Mouse (Mus musculus) forebrain, embryonic 14.5 days (tissue): ENCODE results near the gene Cyb5d2. TPM values are rescaled to one million over a fixed set of nuclear protein-coding genes. Genes with fewer than 3 reads are reported as not detected.

Experiments used
- ATAC-seq: fragments of 200-750 bp; cut with Nextera tagmentation; 2 replicates; pipeline ENCODE4 v1.8.0; 2017; ENCODE audit warnings: mild to moderate bottlenecking, moderate library complexity
- DNase-seq: peaks from one replicate; pipeline ENCODE4 v3.0.0-alpha.2; 2015; ENCODE audit warnings: low spot score
- H3K27ac ChIP-seq: fragments of 300-500 bp; sonication (generic); 2 replicates; pipeline ENCODE4 v1.5.1; 2014; ENCODE audit warnings: low read depth, mild to moderate bottlenecking, control low read depth, low read length, moderate library complexity
- H3K27me3 ChIP-seq: fragments of 300-500 bp; sonication (generic); replicated peaks from 2 replicates; pipeline ENCODE4 v1.6.1; 2014; ENCODE audit warnings: low read length, control low read depth, mixed read lengths; ENCODE audit not compliant: control insufficient read depth, insufficient read depth
- H3K36me3 ChIP-seq: fragments of 300-500 bp; sonication (generic); 2 replicates; pipeline ENCODE4 v1.6.1; 2014; ENCODE audit warnings: low read length, control low read depth; ENCODE audit not compliant: control insufficient read depth, insufficient read depth
- H3K4me1 ChIP-seq: fragments of 300-500 bp; sonication (generic); 2 replicates; pipeline ENCODE4 v1.6.1; 2014; ENCODE audit warnings: antibody characterized with exemption, low read length, control low read depth; ENCODE audit not compliant: control insufficient read depth, insufficient read depth
- H3K4me2 ChIP-seq: fragments of 300-500 bp; sonication (generic); 2 replicates; pipeline ENCODE4 v1.6.1; 2014; ENCODE audit warnings: mild to moderate bottlenecking, control low read depth, low read length
- H3K4me3 ChIP-seq: fragments of 300-500 bp; sonication (generic); 2 replicates; pipeline ENCODE4 v1.5.1; 2014; ENCODE audit warnings: low read depth, low read length, control low read depth
- H3K9ac ChIP-seq: fragments of 300-500 bp; sonication (generic); 2 replicates; pipeline ENCODE4 v1.6.1; 2014; ENCODE audit warnings: mild to moderate bottlenecking, low read length, control low read depth, moderate library complexity
- H3K9me3 ChIP-seq: fragments of 300-500 bp; sonication (generic); replicated peaks from 2 replicates; pipeline ENCODE4 v1.6.1; 2016; ENCODE audit warnings: low read length, control low read depth, mixed read lengths; ENCODE audit not compliant: control insufficient read depth
- WGBS: fragments of 180-500 bp; shearing (Covaris S2); extraction: QIAGEN DNeasy Blood & Tissue Kit; methylation state at CpG from one replicate; pipeline ENCODE4 v1.1.7; 2014; 5-methylcytosine and 5-hydroxymethylcytosine counted together
- polyA plus RNA-seq: library from polyadenylated mRNA; unstranded; fragments of >200 nt; fragmentation: Nextera tagmentation; extraction: Ambion mirVana; gene quantifications from 2 replicates; pipeline ENCODE4 v1.2.1, GENCODE M21; 2014

Gene Cyb5d2
- polyA plus RNA-seq, 1 experiment from 2014 or later, result 4.4 TPM

DNA sequence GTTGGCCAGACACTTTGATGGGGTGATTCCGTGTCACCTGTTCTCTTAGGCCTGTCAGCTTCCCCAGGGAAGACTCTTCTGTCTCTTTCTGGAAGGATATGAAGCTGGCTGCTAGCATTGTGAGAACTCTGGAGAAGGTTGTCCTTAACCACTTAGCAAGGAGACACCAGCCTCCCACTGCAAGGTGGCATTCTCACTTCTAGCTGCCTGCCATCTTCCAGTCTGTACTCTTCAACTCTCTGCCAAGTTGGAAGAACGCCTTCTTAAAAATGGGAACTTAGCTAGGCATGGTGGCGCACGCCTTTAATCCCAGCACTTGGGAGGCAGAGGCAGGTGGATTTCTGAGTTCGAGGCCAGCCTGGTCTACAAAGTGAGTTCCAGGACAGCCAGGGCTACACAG is 17.7 kb upstream of the Cyb5d2 start:
- DNase-seq (no peak), ATAC-seq (no peak)
- Histone ChIP-seq H3K9ac (no peak overlapping the region), H3K27ac (no peak overlapping the region), H3K27me3 (no peaks in the 10 kb centered on the region), H3K4me1 (no peaks in the 10 kb centered on the region), H3K4me2 (no peak overlapping the region), H3K4me3 (no peak overlapping the region), H3K9me3 (no peaks in the 10 kb centered on the region), H3K36me3 (no peaks in the 10 kb centered on the region; the same call in 1 of the 2 replicates)
- 93% methylated on average over 5 of the region's 5 CpGs for WGBS

DNA sequence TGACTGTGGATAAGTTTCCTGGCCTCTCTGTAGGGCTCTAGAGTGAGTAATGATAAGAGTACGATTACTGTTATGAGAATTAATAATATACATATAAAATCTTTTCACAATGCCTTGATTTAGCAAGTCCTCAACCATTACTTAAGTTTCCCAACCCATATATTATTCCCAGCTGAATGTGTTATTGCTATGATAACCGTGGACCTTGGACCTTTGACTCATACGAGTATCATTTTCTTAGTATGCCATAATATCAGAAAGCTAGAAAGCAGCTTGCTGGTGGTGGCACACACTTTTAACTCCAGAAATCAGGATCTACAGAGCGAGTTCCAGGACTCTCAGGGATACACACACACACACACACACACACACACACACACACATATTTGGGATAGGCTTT is 12.1 kb upstream of the Cyb5d2 start:
- no peak overlapping the region for H3K9ac ChIP-seq
- no peak for DNase-seq
- H3K4me3 ChIP-seq, result no peak overlapping the region
- no peak for ATAC-seq
- no peak overlapping the region for H3K27ac ChIP-seq
- H3K36me3 ChIP-seq, result no peaks in the 10 kb centered on the region
- WGBS, result 87% methylated on average over 4 of the region's 4 CpGs
- no peak overlapping the region for H3K4me2 ChIP-seq
- H3K27me3 ChIP-seq, result no peaks in the 10 kb centered on the region
- H3K9me3 ChIP-seq, result no peaks in the 10 kb centered on the region
- no peaks in the 10 kb centered on the region for H3K4me1 ChIP-seq

DNA sequence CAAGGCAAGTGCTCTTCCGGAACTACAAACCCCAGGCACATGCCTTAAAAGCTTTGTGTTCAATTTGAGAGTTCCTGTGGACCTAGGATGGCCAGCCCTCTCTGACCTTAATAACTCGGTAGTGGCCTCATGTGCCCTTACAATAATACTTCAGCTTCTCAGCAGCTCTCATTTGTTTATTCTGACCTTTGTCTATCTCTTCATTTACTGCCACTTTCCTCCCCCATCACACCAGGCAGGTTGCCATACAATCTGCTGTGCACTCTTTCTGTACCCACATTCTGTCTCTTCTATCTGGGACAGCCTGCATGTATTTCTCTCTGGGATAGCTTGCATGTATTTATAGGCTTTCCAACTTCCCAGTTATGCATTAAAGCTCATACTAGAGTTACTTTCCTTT is 10.6 kb upstream of the Cyb5d2 start:
- Histone ChIP-seq H3K9ac (no peak overlapping the region), H3K9me3 (no peaks in the 10 kb centered on the region), H3K27ac (no peak overlapping the region), H3K4me1 (no peaks in the 10 kb centered on the region), H3K4me2 (no peak overlapping the region), H3K36me3 (no peaks in the 10 kb centered on the region), H3K27me3 (no peaks in the 10 kb centered on the region), H3K4me3 (no peak overlapping the region)
- 82% methylated on average over 2 of the region's 2 CpGs for WGBS
- DNase-seq (no peak), ATAC-seq (no peak)

DNA sequence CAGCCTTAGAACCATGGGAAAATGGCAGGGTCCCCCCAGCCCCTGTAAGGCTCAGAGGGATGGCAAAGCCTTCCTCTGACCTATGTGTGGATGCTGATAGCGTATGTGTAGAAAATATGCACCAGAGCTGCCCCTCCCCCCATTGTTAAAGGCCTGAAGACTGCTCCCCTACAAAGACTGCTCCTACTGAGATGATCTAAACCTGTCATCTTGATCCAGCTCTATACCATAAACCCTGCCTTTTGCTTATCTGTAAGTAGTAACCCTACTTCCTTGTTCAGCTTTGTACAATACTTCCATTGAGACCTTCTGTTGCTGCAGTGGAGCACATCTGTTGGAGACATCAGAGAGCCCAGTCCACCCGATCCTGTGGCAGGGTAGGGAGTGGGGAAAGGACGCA is 9.3 kb upstream of the Cyb5d2 start:
- Histone ChIP-seq H3K9ac (no peak overlapping the region), H3K27me3 (no peaks in the 10 kb centered on the region), H3K27ac (no peak overlapping the region), H3K36me3 (no peaks in the 10 kb centered on the region), H3K4me2 (no peak overlapping the region), H3K4me1 (no peaks in the 10 kb centered on the region), H3K9me3 (no peaks in the 10 kb centered on the region), H3K4me3 (no peak overlapping the region)
- DNase-seq (no peak), ATAC-seq (no peak)
- 90% methylated on average over 3 of the region's 3 CpGs for WGBS

DNA sequence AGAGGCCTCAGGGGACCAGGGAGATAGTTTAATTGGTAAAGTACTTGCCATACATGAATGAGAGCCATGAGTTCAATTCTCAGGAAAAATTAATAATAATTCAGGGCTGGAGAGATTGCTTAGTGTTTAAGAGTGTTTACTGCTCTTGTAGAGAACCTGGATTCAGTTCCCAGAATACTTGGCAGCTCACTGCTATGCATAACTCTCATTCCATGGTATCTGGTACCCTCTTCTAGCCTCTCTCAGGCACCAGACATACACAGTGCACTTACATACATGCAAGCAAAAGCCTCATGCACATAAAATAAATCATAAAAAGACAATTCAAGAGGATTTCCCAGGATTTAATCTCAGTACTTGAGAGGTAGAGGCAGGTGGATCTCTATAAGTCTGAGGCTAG is 8.6 kb upstream of the Cyb5d2 start:
- Histone ChIP-seq H3K27me3 (no peaks in the 10 kb centered on the region), H3K36me3 (no peaks in the 10 kb centered on the region), H3K4me1 (no peaks in the 10 kb centered on the region), H3K27ac (no peak overlapping the region), H3K4me3 (no peak overlapping the region), H3K4me2 (no peak overlapping the region), H3K9me3 (no peaks in the 10 kb centered on the region), H3K9ac (no peak overlapping the region)
- ATAC-seq, result no peak
- no peak for DNase-seq

DNA sequence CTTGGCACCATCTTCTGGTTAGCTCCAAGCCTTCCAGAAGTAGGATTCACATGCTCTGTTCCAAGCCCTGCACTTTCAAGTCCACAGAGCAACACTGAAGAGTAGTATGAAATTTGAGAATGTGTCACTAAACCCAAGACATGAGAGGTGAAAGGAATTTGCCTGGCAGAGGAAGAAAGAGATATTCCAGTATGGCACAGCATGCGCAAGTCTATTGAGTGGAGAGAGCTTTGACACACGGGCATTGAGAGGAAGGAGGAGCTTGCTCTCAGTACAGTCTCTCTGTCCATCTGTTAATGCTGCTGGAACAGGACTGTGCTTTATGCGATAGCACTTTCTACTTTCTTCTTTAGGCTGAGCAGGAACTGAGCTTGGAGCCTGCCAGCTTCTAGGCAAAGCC is 7.1 kb upstream of the Cyb5d2 start:
- no peak overlapping the region for H3K9ac ChIP-seq
- H3K27ac ChIP-seq, result no peak overlapping the region
- DNase-seq (no peak), ATAC-seq (no peak)
- no peak overlapping the region for H3K4me2 ChIP-seq
- H3K4me3 ChIP-seq, result no peak overlapping the region
- H3K4me1 ChIP-seq, result no peaks in the 10 kb centered on the region
- no peaks in the 10 kb centered on the region for H3K27me3 ChIP-seq
- no peaks in the 10 kb centered on the region for H3K9me3 ChIP-seq
- H3K36me3 ChIP-seq, result no peaks in the 10 kb centered on the region
- WGBS, result 81% methylated on average over 3 of the region's 3 CpGs

DNA sequence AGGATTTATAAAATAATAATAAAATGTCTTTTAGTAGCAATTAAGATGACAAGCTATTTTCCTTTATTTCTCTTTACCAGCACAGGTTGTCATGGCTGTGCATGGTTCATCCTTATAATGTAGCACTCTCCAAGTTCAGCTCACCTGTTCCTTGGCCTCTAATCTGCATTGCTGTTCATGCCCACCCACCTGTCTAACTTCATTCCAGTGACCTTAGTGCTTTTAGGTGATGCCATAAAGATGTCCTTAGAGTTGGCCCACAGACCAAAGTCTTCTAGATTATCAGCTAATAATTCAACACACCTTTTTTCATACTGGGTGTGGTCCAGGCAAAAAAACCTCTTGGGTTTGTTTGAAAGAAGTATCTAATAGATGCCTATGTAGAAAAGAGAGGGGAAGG is 5.2 kb upstream of the Cyb5d2 start:
- Histone ChIP-seq H3K9ac (no peak overlapping the region), H3K4me1 (peaks cover 9% of the 10 kb centered on the region), H3K27ac (no peak overlapping the region), H3K36me3 (no peaks in the 10 kb centered on the region), H3K9me3 (no peaks in the 10 kb centered on the region), H3K4me2 (no peak overlapping the region), H3K4me3 (no peak overlapping the region), H3K27me3 (no peaks in the 10 kb centered on the region)
- DNase-seq (no peak), ATAC-seq (no peak)

DNA sequence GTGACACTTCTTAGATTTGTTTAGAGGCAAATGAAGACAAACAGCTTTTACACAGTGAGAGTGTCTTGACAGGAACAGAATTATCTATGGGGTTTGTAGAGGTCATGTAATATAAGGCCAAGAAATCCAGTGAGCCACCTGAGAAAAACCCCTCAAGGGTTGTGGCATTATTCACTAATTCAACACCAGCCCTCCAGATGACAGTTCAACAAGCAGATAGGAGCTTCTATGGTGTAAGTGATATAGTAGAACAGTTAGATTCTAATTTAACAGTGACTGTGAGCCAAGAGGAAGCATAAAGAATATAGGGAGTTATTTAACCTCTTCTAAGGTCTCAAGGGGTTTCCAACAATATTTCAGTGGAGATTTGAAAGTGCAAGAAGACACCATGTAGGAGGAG is 2.2 kb upstream of the Cyb5d2 start:
- Histone ChIP-seq H3K4me3 (no peak overlapping the region), H3K9ac (no peak overlapping the region), H3K36me3 (no peaks in the 10 kb centered on the region), H3K9me3 (no peaks in the 10 kb centered on the region), H3K27me3 (no peaks in the 10 kb centered on the region), H3K4me1 (peaks cover 9% of the 10 kb centered on the region), H3K27ac (no peak overlapping the region), H3K4me2 (no peak overlapping the region)
- ATAC-seq (no peak), DNase-seq (no peak)

DNA sequence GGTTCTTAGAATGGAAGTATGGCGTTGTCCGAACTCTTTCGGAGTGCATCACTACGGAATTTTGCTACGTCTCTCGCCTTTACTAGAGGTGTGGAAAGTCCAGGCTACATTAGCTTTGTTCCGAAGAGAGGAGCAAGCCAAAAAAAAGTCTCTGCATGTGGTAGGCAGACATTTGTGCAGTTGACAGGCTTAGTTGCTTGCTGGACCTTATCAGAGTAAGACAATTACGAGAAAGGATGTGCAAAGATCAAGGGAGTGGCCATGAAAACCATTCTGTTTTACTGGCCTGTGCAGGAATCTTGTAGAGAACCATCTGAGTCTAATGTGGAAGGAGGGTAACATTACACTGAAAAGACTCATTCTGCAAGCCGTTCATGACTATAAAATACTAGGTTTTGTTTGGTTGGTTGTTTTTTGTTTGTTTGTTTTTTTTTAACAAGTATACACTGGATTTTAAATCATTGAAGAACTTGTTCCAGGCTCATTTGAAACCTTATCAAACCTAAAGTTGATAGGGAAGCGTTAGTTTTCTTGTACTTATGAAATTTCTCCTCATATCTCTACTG is 914 bp upstream of the Cyb5d2 start:
- Histone ChIP-seq H3K36me3 (no peaks in the 10 kb centered on the region), H3K9ac (peak overlapping the region; percentile 89), H3K9me3 (no peaks in the 10 kb centered on the region), H3K27ac (no peak overlapping the region), H3K27me3 (no peaks in the 10 kb centered on the region), H3K4me2 (peak overlapping the region; percentile 84), H3K4me1 (peaks cover 9% of the 10 kb centered on the region), H3K4me3 (peak overlapping the region; percentile 89)
- DNase-seq (no peak), ATAC-seq (no peak)
- 22% methylated on average over 10 of the region's 10 CpGs for WGBS
